Mouse (Mus musculus) olfactory bulb, adult 2 months (tissue): ENCODE measurements around the gene Plg.

Experiments used
- CTCF ChIP-seq: fragments of 200-500 bp; IDR thresholded peaks from 2 replicates; pipeline ENCODE4 v1.5.1; 2012; ENCODE audit warnings: low read depth, mild to moderate bottlenecking, low read length, moderate library complexity; ENCODE audit not compliant: insufficient read depth
- POLR2A ChIP-seq: fragments of 200-500 bp; IDR thresholded peaks from 2 replicates; pipeline ENCODE4 v1.6.1; 2012; ENCODE audit warnings: mild to moderate bottlenecking, low read depth, low read length, moderate library complexity; ENCODE audit not compliant: insufficient read depth

DNA sequence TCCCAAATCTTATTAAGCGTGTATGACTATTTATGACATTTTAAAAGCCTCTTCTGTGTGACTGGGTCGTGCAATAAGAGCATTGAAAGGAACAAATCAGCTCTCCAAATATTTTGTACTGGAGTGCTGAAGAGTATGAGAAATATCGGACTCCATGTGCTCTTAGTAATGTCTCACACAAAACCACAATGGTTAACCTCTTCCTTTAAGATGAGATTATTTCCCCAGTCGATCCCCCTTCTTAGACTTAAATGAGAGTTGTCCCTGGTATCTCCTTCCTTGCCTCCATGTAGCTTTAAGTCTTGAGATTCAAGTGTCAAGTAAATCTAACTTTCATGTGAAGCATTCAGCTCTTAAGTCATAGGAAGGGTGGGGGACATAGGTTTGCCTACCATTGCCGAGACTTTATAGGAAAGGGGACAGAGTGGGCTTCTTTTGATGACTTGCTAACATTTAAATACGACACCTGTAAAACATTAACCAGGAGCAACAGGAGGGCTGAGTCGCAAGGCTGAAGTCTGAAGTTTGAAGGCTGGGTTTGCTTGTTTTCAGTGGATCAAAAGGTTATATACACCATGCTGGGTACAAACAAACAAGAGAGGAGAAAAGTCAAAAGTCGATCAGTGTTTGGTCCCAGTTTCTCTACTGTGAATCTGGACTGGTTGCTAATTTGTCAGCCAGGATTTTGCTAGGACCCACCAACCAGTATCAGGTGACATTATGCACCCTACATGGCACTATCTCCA, 6.8 kb downstream of the Plg start:
- TF ChIP-seq CTCF = no peak
- TF ChIP-seq POLR2A = no peak
